Mouse (Mus musculus) mouse embryonic stem cell (cell line): ENCODE results near the gene Ppt2.

Experiments
- in situ Hi-C, 2 experiments: fragments of 300-500 bp; cut with MboI; formaldehyde crosslinking; loops; 1 replicate in 1 of 2; 3 replicates in 1 of 2; pipeline ENCODE4 v1.14.3; 2019 to 2020; ENCODE audit warnings: low sequenced_read_pairs in 2 of 2, low pct_unique_long_range_greater_than_20kb in 1 of 2, mixed read lengths in 1 of 2; ENCODE audit not compliant: unreplicated experiment in 1 of 2

The Ppt2 gene

DNA sequence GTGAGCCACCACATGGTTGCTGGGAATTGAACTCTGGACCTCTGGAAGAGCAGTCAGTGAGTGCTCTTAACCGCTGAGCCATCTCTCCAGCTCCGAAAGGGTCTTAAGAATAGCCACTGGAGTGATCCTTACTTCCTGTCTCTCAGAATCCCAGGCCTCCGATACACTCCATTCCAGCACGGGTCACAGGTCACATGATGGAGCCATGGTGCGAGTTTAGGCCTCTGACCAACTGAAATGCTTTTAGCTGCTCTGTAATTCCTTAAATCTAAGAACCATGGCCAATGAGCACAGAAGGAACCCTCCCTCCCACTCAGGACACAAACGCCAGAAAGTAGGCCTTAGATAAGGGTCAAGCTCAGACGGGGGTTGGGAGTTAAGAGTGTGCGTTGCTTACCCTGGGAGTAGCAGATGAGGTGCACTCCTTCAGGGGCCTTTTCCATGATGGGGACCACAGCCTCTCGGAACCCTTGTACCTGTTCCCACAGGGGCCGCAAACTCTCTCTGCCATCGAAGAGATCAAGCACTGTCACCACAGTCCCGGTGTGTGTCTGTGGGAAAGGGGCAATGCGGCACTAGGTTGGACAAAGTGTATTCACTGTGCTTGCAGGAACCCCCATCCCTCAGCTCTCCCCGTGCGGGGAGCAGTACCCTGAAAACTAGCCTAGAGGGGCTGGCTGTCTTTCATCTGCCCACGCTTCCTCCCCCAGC, 2.1 kb downstream of the Ppt2 start:
- in situ Hi-C loops: loop anchor here in 1 of 2 experiments (5.0 kb wide), 1 partner anchor 49 kb away; no protein-coding TSS in a partner anchor

DNA sequence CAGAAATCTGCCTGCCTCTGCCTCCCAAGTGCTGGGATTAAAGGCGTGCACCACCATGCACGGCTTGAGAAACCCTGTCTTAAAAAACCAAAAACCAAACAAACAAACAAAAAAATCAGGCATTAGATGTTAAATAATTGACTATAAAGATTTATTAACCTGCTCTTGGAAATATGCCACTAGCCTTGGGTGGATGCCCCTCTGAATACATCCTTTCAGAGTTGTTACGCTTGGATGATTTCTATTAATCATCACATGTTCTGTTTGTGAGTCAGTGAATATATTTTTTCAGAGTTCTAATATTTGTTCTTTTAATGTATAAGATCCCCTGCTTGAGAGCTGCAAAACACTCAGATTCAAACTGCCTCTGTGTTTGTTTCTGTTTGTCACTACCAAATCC, 3.3 kb downstream of the Ppt2 start:
- in situ Hi-C loops: loop anchor here in 1 of 2 experiments (5.0 kb wide), 1 partner anchor 48 kb away; no protein-coding TSS in a partner anchor

DNA sequence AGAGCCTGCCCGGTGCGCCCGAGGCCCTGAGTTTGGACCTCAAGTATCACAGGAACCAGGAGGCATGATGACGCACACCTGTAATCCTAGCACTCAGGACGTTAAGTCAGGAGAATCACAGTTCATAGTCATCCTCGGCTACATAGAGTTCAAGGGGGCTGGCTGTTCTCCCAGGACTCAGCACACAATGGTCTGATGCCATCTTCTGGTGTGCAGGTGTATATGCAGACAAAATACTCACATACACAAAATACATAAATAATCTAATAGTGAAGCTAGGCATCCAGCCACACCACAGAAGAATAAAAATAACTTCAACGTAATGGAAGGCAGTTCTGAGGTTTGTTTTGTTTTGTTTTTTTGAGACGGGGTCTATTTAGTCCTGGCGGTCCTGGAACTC, 5.1 kb downstream of the Ppt2 start:
- in situ Hi-C loops: no loop called here

DNA sequence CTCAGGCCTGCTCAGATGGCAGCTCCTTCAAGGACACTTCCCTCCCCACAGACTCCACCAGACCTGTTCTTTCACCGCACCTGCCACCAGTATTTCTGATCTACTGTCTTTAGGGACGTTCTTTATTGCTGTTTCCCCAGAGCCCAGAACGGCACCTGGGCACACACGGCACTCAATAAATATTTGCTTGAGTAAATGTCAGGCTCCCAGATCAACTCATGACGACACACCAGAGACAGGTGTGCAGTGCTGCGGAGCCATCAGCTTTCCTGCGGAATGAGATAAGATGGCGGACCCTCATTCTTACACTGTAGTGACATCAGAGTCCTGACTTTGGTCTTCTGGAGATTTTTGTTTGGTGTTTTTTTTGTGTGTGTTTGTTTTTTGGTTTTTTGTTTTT, 7.3 kb downstream of the Ppt2 start:
- in situ Hi-C loops: no loop called here

DNA sequence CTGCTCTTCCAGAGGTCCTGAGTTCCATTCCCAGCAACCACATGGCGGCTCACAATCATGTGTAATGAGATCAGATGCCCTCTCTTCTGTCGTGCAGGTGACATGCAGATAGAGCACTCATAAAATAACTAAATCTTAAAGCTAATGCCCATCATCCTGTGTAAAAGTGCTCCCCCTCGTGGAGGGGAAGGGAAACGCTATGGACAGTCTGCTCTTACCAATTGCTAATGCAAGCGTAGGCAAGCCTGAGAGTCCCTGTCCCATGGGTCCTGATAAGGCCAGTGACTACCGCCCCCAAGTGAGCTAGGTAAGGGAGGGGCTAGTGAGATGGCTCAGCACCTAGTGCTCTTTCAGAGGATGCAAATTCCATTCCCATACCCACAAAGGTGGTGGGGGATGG, 9.3 kb downstream of the Ppt2 start:
- in situ Hi-C loops: no loop called here

DNA sequence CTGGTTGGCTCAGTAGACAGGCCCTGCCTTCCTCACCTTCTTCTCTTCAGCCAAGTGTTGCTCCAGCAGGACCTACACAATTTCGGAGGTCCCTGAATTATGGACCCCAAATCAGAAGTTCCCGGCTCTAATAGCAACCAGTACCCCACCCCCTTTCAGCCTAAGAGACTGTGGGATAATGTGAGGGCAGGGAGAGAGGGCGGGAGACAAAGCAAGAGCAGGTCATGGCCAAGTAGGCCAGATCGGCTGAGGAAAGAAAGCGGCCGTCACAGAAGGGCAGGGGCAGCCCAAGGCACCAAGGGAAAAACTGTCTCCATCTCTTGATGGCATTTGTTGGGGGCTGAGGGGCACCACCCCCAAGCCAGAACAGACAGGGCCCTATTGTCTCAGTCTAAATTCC, 12.4 kb downstream of the Ppt2 start, which contains the start of gene Egfl8:
TSS of gene Egfl8 (minus strand) at position 101 of the 400 bp plus-strand sequence.
- in situ Hi-C loops: no loop called here

DNA sequence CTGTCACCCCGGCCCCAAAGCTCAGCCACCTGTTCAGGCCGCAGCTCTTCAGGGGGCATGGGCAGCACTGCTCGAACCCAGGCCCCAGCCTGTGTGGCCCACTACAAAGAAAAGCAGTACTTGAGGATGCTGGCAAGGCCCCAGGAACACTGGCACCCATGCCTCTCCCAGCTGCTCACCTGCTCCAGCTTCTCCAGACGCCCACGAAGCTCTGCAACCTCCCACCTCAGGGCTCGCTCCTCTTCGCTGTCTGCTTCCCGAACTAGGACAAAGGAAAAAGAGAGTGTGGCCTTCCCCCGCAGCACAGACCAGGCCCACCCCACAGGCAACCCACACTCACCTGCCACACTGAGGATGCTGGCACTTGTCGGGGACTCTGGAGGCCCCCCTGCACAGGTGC, 14.5 kb downstream of the Ppt2 start:
- in situ Hi-C loops: no loop called here

DNA sequence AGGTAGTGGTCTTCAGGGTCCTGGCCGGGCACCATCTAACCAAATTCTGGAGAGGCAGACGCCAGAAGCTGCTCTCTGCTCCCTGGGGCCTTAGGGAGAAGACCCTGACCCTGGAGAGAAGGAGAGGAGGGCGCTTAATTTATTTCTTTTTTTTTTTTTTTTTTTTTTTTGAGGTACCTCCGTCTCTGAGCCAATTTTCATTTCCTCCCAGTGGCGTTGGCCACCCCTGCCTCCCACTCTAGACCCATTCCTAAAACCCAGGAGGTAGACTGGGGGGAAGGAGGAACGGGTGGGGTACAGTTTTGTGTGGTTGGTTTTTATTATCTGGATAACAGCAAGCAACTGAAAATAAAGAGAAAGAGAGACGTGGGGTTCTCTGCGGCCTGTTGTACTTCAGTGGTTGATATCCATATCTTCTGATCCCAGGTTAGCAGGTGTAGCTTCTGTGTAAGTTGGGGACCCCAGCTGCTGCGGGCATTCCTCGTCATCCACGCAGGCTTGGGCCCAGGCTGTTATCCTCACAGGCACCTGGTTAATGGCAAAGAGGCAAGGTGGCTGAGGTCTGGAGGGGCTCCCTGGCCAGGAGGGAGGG, 15.2 kb downstream of the Ppt2 start:
- in situ Hi-C loops: no loop called here

DNA sequence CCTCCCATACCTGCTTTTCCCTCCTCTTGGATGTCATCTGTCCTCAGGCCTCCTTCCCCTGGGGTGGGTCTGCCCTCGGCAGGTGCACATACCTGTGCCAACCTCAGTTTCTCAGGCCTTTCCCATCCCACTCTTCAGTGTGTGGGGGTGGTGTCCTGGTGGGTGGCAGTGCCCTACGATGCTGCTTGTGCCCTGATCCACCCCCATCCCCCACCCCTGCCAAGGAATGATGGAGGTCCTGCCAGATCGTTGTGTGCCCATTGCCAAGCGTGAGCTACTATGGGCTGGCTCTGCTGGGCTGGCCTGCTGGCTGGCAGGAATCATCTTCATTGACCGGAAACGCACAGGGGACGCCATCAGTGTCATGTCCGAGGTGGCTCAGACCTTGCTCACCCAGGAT, 17.3 kb downstream of the Ppt2 start:
- in situ Hi-C loops: no loop called here

DNA sequence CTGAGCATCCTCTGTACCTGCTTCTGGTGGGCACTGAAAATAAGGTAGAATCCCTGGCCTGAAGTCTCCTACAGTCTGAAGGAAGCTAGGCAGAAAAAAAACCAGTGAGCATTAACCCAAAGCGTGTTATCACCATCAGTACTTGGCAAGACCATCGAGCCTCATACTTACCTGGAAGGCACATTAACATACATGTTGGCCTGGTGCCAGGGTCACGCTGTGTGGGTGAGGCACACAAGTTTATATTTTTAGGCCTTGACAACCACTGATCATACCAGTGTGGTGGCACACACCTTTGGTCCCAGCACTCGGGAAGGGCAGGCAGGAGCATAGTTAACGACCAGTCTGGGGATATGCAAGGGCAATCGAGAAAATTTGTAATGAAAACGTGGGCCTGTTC, 20.3 kb downstream of the Ppt2 start:
- in situ Hi-C loops: no loop called here

DNA sequence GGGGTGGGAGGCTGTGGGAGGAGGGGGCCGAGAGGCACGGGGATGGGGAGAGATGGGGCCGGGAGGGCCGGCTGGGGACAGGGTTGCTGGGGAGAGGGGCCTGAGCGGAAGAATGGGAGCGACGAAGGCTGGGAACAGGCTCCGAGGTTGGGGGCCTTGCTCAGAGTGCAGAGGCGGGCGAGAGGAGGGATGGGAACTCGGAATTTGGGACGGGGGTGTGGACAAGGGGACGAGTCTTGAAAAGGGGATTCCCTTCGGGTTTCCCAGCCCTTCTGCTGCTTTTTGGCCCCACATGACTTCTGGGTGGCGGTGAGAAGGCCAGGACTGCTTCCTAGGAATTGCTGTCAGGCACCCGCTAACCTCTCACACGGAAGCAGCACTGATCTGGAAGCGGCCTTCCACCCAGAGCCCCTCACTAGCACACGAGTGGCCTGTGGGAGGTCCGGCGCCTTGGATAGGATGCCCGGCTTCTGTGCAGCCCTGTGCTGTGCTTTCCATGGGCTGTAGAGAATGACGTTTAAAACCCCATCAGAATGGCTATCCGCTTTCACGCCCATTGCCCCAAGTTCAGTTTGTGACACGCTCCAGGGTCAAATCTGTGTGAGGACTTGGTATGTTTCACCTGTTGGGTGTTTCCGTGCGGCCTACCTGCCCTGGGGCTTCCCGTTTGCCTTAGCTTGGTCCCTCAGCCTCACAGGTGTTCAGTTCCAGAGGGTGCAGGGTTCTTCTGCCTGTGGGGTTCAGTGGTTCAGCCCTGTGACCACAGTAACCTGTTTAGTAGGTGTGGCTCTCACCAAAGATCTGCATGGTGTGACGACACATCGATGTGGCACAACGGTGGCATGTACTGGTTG, 21.9 kb downstream of the Ppt2 start:
- in situ Hi-C loops: no loop called here

DNA sequence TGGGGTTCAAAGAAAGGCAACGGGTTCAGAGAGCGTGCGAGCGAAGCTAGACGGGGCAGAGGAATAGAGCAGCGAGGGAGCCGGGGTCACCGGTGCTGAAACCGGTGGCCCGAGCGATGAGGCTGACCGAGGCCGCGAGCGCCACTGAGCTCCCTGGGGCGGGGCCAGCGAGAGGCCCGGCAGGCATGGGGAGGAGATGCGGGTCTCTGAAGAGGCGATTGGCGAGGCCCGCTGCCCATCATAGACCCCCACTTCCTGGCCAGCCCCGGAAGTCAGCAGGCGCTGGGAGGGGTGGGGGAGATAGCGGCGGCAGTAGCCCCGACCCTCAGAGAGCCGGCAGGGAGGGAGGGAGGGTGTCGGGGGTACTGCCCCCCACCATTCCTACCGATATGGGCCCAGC, 22.7 kb downstream of the Ppt2 start:
- in situ Hi-C loops: no loop called here

DNA sequence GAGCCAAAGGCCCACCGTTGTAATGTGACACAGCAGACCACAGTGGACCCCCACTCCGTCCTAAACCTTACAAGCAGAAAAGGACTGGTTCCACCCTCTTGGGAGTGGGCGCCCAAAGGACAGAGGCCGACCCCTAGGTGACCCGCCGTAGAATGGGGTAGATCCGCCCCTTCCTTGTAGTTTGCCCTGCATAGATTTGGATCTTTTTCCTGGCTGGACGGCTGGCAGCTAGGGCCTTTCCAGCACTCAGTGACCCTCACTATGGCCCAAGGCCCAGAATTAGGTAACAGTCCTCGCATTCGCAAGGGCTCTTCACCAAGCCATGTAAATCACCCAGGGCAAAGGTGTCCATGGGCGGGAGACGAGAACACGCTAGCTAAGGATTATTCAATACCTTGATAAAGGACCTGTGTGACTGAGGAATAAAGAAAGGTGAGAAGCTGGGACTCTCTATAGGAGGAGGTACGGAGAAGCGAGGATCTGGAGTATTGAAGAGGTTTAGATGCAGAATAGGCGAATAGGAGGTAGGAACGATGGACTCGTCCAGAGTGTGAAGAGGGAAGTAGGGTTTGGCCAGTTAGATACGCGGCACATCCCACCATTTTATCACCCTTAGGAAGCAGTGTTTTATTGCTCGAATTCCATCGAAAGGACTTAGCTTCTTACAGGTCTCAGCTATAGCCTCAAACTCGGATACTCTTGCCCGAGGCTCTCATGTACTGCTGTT, 23.6 kb downstream of the Ppt2 start:
- in situ Hi-C loops: no loop called here

DNA sequence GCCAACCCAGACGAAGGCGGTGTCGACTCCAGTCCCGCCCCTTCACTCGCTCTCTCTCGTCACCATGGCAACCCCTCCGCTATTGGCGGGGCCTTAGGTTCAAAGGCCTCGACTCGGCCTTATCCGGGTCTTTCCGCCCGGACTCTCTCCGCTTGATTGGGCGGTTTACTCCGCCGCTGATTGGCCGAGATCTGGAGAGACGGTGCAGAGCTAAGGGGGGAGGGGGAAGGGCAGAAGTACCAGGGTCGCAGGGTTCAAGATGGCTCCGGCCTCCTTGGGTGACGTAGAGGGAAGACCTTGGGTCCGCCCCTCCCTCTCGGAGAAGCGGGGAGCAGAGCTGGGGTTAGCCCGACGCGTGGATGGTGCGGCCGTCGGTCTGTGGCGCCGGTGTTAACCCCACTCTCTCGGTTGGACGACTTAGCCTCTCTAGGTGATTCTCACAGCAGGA, 24.2 kb downstream of the Ppt2 start, which contains the start of gene Agpat1:
TSS of gene Agpat1 (plus strand) at position 202 of the 448 bp plus-strand sequence.
- in situ Hi-C loops: no loop called here

DNA sequence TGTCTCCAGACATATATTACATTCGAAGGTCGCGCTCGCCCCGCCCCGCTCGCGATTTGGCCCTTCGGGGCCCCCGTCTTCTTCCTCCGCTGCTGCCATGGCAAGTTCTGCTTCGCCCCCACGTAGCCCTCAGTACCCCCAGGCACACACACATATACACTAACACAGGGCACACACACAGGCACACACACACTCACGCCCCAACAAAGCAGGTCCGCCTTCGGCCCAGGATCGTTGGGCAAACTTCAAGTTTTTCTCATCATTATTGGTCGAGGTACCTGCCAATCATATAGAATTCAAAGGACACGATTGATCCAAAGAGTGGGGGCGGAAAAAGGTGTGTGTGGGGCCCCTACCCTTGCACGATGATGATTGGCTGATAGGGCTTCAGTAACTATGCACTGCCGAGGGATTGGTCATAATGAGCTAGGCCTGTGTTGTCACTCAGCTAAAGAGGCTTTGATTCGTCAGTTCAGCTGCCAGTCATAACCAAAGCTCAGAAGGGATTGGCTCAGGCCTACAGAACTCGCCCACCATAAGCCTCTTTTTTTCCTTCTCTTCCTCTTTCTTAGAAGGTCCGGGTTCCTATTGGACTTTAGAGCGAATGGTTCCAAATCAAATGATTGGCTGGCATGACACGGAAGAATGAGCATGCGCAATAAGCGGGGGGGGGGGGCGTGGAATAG, 24.8 kb downstream of the Ppt2 start, which contains the start of gene Rnf5:
TSS of gene Rnf5 (minus strand) at position 316 of the 686 bp plus-strand sequence.
- in situ Hi-C loops: no loop called here

DNA sequence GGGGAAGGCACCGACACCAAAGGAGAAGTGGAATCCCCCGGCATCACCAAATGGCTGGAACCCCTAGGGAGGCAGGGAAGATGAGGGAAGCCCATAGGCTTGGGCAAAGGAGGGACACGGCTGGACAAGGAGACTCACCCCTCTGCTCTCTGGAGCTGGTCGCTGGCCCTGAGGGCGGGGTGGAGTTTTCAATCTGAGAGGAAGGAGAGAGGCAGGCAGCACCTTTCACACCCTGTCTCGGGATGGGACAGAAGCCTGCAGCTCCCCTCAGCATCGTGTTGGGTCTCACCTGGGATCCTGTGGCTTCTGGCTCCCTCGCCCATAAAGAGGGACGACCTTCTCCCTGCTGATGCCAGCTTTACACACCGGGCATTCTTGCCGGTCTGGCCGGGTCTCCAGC, 26.5 kb downstream of the Ppt2 start:
- in situ Hi-C loops: no loop called here

DNA sequence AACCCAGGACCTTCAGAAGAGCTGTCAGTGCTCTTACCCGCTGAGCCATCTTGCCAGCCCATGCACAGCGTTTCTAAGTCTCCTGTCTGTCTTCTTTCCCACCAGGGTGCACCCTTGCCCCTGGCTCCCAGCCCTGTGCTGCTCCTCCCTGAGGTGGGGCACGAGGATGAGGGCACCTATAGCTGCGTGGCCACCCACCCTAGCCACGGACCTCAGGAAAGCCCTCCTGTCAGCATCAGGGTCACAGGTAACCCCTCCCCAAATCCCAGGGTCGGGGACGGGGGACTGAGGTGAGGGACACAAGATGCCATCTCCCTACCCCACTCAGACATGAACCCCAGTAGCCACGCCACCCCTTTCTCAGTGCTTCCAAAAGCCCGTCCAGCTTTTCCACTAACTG, 28.4 kb downstream of the Ppt2 start:
- in situ Hi-C loops: no loop called here

DNA sequence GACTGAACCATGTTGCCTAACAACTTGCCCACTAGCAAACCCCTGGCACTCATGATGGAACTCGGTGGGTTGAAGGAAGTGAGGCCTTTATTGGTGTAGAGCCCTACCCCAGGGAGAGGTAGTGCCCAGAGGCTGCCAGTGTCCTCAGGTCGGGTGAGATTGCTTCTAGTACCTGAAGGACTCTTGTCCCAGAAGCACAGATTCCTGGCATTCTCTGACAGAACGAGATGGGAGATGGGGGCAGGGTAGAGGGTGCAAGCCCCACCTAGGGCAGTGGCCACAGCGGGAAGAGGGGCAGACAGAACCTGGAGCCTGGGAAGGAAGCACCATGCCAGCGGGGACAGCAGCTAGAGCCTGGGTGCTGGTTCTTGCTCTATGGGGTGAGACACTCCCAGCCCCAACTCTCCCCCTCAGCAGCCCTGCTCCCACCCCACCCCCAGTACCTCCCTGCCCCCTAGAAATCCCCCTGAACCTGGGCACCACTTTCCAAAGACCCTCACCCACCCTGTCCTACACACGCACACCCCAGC, 30.7 kb downstream of the Ppt2 start, which contains the start of gene Ager:
TSS of gene Ager (plus strand) at position 297 of the 530 bp plus-strand sequence.
- in situ Hi-C loops: no loop called here
